Mouse (Mus musculus) layer of hippocampus, postnatal 10 days (tissue): ENCODE data around the gene Rsbn1l. TPM values are rescaled to one million over a fixed set of nuclear protein-coding genes. Genes with fewer than 3 reads are reported as not detected.

Source experiments
- DNase-seq, 2 experiments: peaks; one replicate each; pipeline ENCODE4 v3.0.0; 2021; ENCODE audit warnings: low spot score in 2 of 2
- total RNA-seq, 2 experiments: library from RNA; stranded (reverse); gene quantifications; 2 replicates each; pipeline ENCODE4 v1.2.3; 2021

Gene Rsbn1l
- total RNA-seq, 2 experiments from 2014 or later = 15.4 to 15.6 TPM

DNA sequence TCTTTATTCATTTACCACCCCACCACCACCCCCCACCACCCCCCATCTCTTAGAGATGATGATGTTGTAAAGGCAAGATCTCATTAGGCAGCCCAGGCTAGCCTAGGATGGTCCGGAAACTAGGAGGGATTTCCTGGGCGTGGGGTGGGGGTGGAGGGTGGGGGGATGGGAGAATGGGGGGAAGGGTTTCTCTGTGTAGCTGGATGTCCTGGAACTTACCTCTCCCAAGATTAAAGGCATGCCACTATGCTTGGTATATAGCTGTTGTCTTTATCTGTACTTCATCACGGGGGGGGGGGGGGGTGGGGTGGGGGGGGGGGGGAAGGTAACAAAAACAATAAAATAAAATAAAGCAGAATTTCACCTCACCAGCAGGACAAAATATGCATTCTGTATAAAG is 112.8 kb downstream of the Rsbn1l start:
- no peak for DNase-seq

Other genes with a start within 250 kb of the Rsbn1l start
- gene Phtf2, start 74.3 kb downstream of the Rsbn1l start, total RNA-seq = 10 to 100 TPM; 21.6 to 22.7 TPM
- gene Tmem60, start 74.2 kb downstream of the Rsbn1l start, total RNA-seq = 10 to 100 TPM; 21.1 to 23.5 TPM
- 10 to 100 TPM; 46.1 to 49.7 TPM for gene Ptpn12, start 99.5 kb upstream of the Rsbn1l start, total RNA-seq
- 10 to 100 TPM; 11.6 to 13.0 TPM for gene Gsap, start 229.9 kb upstream of the Rsbn1l start, total RNA-seq